Mouse (Mus musculus): ENCODE data around the gene Ctla4.

DNA sequence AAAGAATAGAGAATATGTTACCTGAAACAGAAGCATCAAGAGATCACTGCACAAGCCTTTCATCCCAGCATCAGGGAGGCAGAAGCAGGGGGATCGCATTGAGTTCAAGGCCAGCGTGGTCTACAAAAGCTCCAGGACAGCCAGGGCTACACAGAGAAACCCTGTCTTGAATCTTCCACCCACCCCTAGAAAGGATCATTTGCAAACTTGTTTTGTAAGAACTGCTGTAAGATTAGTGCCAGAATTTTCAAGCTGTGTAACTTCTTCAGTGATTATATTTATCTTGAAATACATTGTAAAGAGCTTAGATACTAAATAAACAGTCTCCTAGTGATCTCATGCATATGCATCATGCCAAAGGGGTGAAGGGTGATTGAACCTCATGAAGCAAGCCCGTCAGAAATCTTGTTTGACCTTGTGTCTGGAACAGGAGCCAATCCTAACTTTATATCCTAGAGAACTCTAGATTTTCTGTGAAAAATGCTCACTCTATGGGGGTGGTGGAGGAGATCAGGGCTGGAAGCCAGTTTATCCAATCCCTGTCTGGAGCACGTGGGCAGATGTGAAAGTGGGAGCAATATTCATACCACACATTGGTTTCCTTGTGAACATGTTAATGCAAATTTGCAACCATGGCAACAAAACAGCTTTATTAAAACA lies 40.1 kb upstream of the Ctla4 start:
- TF ChIP-seq GATA1 (IDR thresholded peaks at IDR 0.05; ENCODE audit: borderline replicate concordance, low read length) (no peak), FLI1 (IDR thresholded peaks at IDR 0.05; ENCODE audit: low read length) (no peak)
